Mouse (Mus musculus): ENCODE measurements around the gene Tex48. TPM values are rescaled to one million over a fixed set of nuclear protein-coding genes. Genes with fewer than 3 reads are reported as not detected.
A peak's percentile ranks its signal among the peaks of the same experiment; 100 is the strongest.

The Tex48 gene
- polyA plus RNA-seq, 1 experiment: not detected

- DNase-seq (ENCODE audit: low read depth in 1 of 2, low spot score in 2 of 2): no peak
- no peaks in the 10 kb centered on the region for H3K27me3 ChIP-seq (ENCODE audit: control insufficient read depth, insufficient read depth, low read length)
- TF ChIP-seq POLR2A (IDR thresholded peaks at IDR 0.05; ENCODE audit: low read depth, low read length): no peak
- TF ChIP-seq CTCF (IDR thresholded peaks at IDR 0.05; ENCODE audit: extremely low read depth, insufficient read depth, insufficient read length, insufficient replicate concordance): no peak
- H3K4me3 ChIP-seq (ENCODE audit: extremely low read depth, insufficient read depth, insufficient read length): no peak overlapping the region
- H3K27ac ChIP-seq (ENCODE audit: insufficient read depth, low read length): no peak overlapping the region
- H3K4me1 ChIP-seq (ENCODE audit: control insufficient read depth, insufficient read depth, insufficient read length): peaks cover under 1% of the 10 kb centered on the region; the same call in 1 of the 2 replicates
- 86% methylated on average over 10 of the region's 10 CpGs for WGBS
- H3K36me3 ChIP-seq (ENCODE audit: control insufficient read depth, insufficient read depth, low read length): peaks cover 13% of the 10 kb centered on the region
These were observed 54.4 kb downstream of the Tex48 start for GRCm38 (mm10) chr4:63567712-63568390.

GRCm38 (mm10) chr4:63562742-63563141, 59.5 kb downstream of the Tex48 start:
- TF ChIP-seq CTCF (IDR thresholded peaks at IDR 0.05; ENCODE audit: extremely low read depth, insufficient read depth, insufficient read length, insufficient replicate concordance): peak; percentile 7; the same call in 1 of the 2 replicates
- no peak for TF ChIP-seq POLR2A (IDR thresholded peaks at IDR 0.05; ENCODE audit: low read depth, low read length)
- Histone ChIP-seq H3K27me3 (ENCODE audit: control insufficient read depth, insufficient read depth, low read length) (no peaks in the 10 kb centered on the region), H3K27ac (ENCODE audit: insufficient read depth, low read length) (peak overlapping the region; percentile 89), H3K4me1 (ENCODE audit: control insufficient read depth, insufficient read depth, insufficient read length) (peaks cover 40% of the 10 kb centered on the region; the same call in 1 of the 2 replicates), H3K4me3 (ENCODE audit: extremely low read depth, insufficient read depth, insufficient read length) (no peak overlapping the region), H3K36me3 (ENCODE audit: control insufficient read depth, insufficient read depth, low read length) (peaks cover 4% of the 10 kb centered on the region; the same call in 1 of the 2 replicates)
- 71% methylated on average over 4 of the region's 4 CpGs for WGBS
- DNase-seq (ENCODE audit: low read depth in 1 of 2, low spot score in 2 of 2): peak in 1 of 2 experiments; percentile 21

GRCm38 (mm10) chr4:63561861-63562675, 60.2 kb downstream of the Tex48 start:
- Histone ChIP-seq H3K4me3 (ENCODE audit: extremely low read depth, insufficient read depth, insufficient read length) (no peak overlapping the region), H3K36me3 (ENCODE audit: control insufficient read depth, insufficient read depth, low read length) (peaks cover 4% of the 10 kb centered on the region; the same call in 1 of the 2 replicates), H3K27me3 (ENCODE audit: control insufficient read depth, insufficient read depth, low read length) (no peaks in the 10 kb centered on the region), H3K4me1 (ENCODE audit: control insufficient read depth, insufficient read depth, insufficient read length) (peaks cover 47% of the 10 kb centered on the region; the same call in 1 of the 2 replicates), H3K27ac (ENCODE audit: insufficient read depth, low read length) (peak overlapping the region; percentile 89)
- 8% methylated on average over 7 of the region's 7 CpGs for WGBS
- DNase-seq (ENCODE audit: low read depth in 1 of 2, low spot score in 2 of 2): peak in 1 of 2 experiments; percentile 62
- TF ChIP-seq CTCF (IDR thresholded peaks at IDR 0.05; ENCODE audit: extremely low read depth, insufficient read depth, insufficient read length, insufficient replicate concordance) (no peak), POLR2A (IDR thresholded peaks at IDR 0.05; ENCODE audit: low read depth, low read length) (no peak)

- H3K27me3 ChIP-seq (ENCODE audit: control insufficient read depth, insufficient read depth, low read length): no peaks in the 10 kb centered on the region
- WGBS: 54% methylated on average over 8 of the region's 8 CpGs
- no peak overlapping the region for H3K4me3 ChIP-seq (ENCODE audit: extremely low read depth, insufficient read depth, insufficient read length)
- peaks cover 51% of the 10 kb centered on the region; the same call in 1 of the 2 replicates for H3K4me1 ChIP-seq (ENCODE audit: control insufficient read depth, insufficient read depth, insufficient read length)
- peak in 1 of 2 experiments; percentile 23 for DNase-seq (ENCODE audit: low read depth in 1 of 2, low spot score in 2 of 2)
- no peaks in the 10 kb centered on the region for H3K36me3 ChIP-seq (ENCODE audit: control insufficient read depth, insufficient read depth, low read length)
- peak overlapping the region; percentile 0; the same call in 1 of the 2 replicates for H3K27ac ChIP-seq (ENCODE audit: insufficient read depth, low read length)
- TF ChIP-seq POLR2A (IDR thresholded peaks at IDR 0.05; ENCODE audit: low read depth, low read length) (no peak), CTCF (IDR thresholded peaks at IDR 0.05; ENCODE audit: extremely low read depth, insufficient read depth, insufficient read length, insufficient replicate concordance) (no peak)
These were observed 62.1 kb downstream of the Tex48 start for GRCm38 (mm10) chr4:63560079-63560478.

- peak overlapping the region; percentile 85 for H3K4me3 ChIP-seq (ENCODE audit: extremely low read depth, insufficient read depth, insufficient read length)
- H3K4me1 ChIP-seq (ENCODE audit: control insufficient read depth, insufficient read depth, insufficient read length): peaks cover 51% of the 10 kb centered on the region; the same call in 1 of the 2 replicates
- TF ChIP-seq POLR2A (IDR thresholded peaks at IDR 0.05; ENCODE audit: low read depth, low read length): no peak
- TF ChIP-seq CTCF (IDR thresholded peaks at IDR 0.05; ENCODE audit: extremely low read depth, insufficient read depth, insufficient read length, insufficient replicate concordance): no peak
These were observed 63.0 kb downstream of the Tex48 start for GRCm38 (mm10) chr4:63559127-63559697.

GRCm38 (mm10) chr4:63558407-63559081, 63.7 kb downstream of the Tex48 start, which contains the start of gene Tmem268:
Tmem268 (plus strand) TSS chr4:63558781.
- WGBS: under 1% methylated on average over 78 of the region's 81 CpGs
- H3K27ac ChIP-seq (ENCODE audit: insufficient read depth, low read length): peak within 1 kb of the TSS; percentile 89
- TF ChIP-seq CTCF (IDR thresholded peaks at IDR 0.05; ENCODE audit: extremely low read depth, insufficient read depth, insufficient read length, insufficient replicate concordance) (0 out of 2 replicates have a peak, but pooled peaks have one; percentile 13), POLR2A (IDR thresholded peaks at IDR 0.05; ENCODE audit: low read depth, low read length) (no peak)
- no peaks in the 10 kb centered on the region for H3K27me3 ChIP-seq (ENCODE audit: control insufficient read depth, insufficient read depth, low read length)
- peak in 1 of 2 experiments; percentile 72 for DNase-seq (ENCODE audit: low read depth in 1 of 2, low spot score in 2 of 2)
- peaks cover 51% of the 10 kb centered on the region; the same call in 1 of the 2 replicates for H3K4me1 ChIP-seq (ENCODE audit: control insufficient read depth, insufficient read depth, insufficient read length)
- H3K4me3 ChIP-seq (ENCODE audit: extremely low read depth, insufficient read depth, insufficient read length): peak within 1 kb of the TSS; percentile 85
- H3K36me3 ChIP-seq (ENCODE audit: control insufficient read depth, insufficient read depth, low read length): no peaks in the 10 kb centered on the region

More at GRCm38 (mm10) chr4:63559127-63559697, 63.0 kb downstream of the Tex48 start:
- Histone ChIP-seq H3K36me3 (ENCODE audit: control insufficient read depth, insufficient read depth, low read length) (no peaks in the 10 kb centered on the region), H3K27me3 (ENCODE audit: control insufficient read depth, insufficient read depth, low read length) (no peaks in the 10 kb centered on the region), H3K27ac (ENCODE audit: insufficient read depth, low read length) (peak overlapping the region; percentile 89)
- WGBS: 32% methylated on average over 9 of the region's 9 CpGs
- DNase-seq (ENCODE audit: low read depth in 1 of 2, low spot score in 2 of 2): no peak

All from spleen, adult 2 months (tissue).